Mouse (Mus musculus) fibroblast of lung, adult 2 months (primary cell): ENCODE measurements at regions not wholly inside any gene's neighbourhood (a gene's known extent, or its start where the extent isn't known, plus 50 kb on each side); places are given as distances from the start of the nearest gene placed in this dataset.

Experiments
- DNase-seq: peaks from one replicate; pipeline ENCODE4 v3.0.0-alpha.2; 2011; ENCODE audit warnings: low read depth

DNA sequence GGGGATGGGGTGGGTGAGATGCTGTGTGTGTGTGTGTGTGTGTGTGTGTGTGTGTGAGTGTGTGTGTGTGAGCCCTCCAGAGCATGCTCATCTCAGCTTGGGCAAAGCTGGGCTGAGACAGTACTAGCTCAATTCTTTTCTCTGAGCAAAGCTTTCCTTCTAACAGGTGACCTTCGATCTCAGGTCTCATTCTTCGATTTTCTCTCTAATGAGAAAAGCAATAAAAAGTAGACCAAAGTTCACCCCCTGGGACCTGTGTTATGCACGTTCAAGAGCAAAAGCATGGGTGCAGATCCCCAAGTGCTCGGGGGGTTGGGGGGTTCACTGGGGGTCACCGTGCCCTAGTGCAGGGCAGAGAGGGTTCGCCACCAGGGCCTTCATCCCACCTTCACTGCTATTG lies 103.1 kb upstream of the Slc22a12 start:
- no peak for DNase-seq

DNA sequence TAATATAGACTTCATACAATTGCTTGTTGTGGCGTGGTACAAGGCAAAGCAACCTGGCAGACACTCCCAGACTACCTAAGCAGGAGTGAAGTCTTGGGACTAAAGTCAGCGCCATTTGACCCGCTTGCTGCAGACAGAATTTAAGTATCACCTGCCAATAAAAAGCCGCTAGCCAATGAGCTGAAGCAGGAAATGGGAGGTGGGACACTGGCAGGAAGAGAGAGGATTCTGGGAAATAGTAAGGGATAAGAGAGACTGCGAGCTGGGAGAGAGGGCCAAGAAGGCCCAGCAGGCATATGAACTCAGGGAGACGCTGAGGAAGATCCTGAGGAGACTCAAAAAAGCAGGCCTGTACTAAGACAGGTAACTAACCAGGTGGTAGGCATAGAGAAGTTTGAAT lies 102.0 kb upstream of the Slc22a12 start:
- DNase-seq: no peak

DNA sequence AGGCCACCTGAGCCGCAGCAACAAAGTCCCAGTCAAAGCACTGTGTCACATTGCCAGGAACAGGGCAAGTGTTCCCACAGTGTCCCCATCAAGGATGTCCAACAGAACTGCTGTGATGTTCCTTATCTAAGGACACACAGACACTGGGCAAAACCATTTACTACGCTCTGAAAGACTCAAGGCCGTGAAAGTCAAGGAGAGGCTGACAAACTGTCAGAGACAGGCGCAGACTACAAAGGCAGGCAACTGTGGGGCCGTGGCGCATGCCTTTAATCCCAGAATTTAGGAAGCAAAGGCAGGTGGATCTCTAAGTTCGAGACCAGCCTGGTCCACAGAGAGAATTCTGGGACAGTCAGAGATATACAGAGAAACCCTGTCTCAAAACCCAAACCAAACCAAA lies 96.8 kb upstream of the Slc22a12 start:
- DNase-seq: no peak

DNA sequence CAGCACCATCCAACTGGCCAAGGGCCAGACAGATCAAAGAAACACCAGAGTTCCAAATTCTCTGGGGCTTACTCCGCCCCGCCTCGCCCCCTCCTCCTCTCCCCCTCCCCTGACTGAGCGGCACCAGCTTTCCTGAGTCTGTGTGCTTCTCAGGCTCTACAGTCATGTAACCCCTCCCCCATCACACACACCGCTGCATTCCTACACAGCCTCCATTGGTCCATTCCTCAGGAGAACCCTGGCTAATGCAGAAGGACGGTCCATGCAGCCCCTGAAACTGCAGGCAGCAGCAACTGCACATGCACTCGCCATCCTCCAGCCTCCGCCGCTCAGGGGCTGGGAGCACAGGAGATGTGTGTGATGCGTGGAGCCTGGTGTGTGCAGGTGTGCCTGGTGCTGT lies 90.6 kb upstream of the Slc22a12 start:
- no peak for DNase-seq

DNA sequence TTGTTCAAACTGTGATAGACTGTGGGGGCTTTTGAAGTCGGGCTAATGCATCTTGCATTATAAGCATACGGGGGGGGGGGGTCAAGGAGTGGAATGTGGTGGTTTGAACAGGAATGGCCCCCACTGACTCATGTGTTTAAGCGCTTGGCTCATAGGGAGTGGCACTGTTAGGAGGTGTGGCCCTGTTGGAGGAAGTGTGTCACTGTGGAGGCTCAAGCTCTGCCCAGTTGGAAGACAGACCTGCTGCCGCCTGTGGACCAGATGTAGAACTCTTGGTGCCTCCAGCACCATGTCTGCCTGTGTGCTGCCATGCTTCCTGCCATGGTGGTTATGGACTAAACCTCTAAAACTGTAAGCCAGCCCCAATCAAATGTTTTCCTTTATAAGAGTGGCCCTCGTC lies 89.0 kb upstream of the Slc22a12 start:
- no peak for DNase-seq

DNA sequence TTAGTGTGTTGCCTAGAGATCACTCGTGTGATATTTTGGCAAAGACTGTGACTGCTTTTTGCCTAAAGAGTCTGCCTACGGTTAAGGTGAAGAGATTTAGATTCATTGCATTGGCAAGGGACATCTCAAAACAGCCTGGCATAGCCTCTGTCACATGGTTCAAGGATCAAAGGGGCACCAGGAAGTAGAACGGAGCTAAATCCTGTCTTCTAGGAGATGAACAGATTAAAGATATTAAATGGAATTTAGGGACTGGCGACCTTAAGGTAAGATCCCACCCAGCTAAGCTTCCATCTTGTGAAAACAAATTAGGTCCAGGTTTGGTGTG lies 87.7 kb upstream of the Slc22a12 start:
- no peak for DNase-seq

DNA sequence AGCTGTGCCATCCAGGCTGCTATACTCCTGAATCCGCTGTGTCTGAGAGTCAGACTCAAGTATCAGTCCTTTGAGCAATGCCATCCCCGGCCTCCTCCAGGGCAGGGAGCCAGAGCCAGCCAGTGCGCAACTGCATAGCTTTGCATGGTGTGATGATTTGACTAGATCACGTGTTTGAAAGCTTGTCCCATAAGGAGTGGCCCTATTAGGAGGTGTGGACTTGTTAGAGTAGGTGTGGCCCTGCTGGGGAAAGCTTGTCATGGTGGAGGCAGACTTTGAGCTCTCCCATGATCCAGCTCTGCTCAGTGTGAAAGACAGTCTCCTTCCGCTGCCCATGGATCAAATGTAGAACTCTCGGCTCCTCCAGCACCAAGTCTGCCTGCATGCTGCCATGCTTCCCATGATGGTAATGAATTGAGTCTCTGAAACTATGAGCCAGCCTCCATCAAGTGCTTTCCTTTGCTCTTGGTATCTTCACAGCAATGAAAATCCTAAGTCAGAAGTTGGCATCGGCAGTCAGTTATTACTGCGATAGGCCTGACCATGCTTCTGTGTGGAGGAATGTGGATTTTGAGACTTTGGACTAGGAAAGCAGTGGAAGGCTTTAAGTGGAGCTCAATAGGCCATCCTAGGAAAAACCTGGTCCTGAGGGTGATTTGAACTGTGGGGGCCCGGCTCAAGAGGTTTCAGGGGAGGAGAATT lies 87.2 kb upstream of the Slc22a12 start:
- no peak for DNase-seq

DNA sequence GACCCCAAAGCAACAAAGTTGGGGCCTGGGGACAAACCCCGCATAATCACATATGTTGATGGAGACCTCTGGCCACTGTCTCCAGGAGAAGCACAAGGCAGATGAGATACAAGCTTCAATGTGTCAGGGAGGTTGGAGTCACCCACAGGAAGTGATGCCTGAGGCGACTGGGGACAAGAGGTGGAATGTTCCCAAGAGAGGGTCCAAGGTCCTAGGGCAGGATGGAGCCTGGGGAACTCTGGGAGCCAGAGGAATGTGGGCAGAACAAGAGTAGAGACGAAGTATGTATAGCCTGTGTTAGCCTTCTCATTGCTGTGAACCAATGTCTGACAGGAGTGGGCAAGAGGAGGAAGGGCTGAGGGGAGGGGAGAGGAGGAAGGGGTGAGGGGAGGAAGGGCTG lies 82.7 kb upstream of the Slc22a12 start:
- no peak for DNase-seq

DNA sequence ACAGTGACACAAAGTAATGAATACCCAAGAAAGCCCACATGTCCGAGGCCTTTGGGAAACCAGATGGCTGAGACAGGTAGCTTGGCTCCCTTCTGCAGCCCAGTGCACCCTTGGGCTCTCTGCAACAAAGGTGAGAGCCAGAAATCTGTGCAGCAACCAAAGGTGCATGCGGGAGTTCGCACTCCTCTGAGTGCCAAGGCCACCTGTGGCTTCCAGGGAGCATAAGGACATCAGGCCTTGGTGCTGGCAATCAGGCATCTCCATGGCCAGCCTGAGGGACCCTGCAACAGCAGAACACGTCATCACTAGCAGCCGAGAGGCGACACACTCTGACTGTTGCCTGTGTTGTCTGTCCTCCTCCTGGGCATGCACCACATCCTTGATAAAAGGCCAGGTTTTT lies 78.2 kb upstream of the Slc22a12 start:
- DNase-seq: no peak

DNA sequence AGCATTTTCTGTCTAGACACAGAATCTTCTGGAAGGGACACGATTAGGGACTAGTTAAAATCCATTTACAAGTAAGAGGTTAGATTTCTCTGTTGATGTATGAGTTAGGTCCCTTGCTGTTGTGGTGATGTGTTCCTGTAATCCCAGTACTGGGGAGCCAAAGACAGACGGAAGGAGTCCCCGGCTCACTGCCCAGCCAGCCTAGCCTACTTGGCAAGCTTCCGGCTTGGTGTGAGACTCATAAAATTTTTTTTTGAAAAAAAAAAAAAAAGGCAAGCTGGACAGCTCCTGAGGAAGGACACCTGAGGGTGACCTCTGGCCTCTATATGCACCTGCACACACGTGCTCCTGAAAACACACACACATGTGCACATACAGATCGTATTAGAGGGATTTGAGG lies 76.7 kb upstream of the Slc22a12 start:
- DNase-seq: no peak

DNA sequence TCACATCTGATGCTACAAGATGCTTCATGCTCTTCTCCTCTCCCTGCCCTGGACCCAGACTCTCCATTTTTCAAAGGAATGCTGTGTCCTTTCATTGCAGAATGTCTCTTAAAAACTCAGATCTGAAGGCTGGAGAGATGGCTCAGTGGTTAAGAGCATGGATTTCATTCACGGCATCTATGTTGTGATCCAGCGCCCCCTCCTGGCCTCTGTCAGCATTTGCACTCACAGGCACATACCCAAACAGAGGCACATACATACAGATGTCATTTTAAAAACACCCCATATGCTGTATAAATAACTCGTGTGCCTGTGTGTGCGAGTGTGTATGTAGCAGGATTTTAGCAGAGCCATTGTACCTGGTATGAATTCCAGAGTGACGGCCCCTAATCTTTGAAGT lies 73.8 kb upstream of the Slc22a12 start:
- DNase-seq: no peak

DNA sequence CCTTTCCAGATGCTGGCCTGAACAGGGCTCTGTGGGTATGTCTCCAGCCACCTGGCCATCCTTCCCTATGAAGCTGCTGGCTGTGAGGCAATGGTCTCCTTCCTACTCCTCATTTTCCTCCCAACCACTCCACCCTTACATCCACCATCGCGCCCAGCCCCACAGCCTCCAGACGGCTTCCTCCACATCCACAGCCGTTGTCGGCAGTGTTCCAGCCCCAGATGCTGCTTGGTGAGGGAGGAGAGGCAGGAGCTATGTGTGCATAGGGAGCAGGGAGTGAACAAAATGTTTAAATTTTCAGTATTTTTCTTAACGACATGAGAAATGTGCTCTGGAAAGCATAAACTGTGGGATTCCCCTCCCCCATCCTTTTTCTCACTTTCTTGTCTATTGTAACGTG lies 69.6 kb upstream of the Slc22a12 start:
- no peak for DNase-seq

DNA sequence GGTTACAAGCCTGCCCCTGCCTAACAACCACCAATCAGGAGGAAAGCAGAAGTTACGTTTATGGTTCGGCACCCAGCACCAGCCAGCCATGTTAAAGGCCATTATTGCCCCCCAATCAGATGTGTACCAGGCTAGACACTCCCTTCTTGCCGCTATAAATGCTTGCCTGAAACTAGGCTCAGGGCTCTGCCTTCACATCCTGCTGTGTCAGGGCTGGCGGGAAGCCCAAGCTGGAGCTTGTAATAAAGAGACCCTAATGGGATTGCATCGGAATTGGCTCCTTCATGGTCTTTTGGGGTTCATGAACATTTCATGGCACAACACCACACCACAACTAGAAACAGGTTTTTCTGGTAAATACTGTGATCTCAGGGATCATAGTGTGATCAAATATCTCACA lies 69.1 kb upstream of the Slc22a12 start:
- no peak for DNase-seq

DNA sequence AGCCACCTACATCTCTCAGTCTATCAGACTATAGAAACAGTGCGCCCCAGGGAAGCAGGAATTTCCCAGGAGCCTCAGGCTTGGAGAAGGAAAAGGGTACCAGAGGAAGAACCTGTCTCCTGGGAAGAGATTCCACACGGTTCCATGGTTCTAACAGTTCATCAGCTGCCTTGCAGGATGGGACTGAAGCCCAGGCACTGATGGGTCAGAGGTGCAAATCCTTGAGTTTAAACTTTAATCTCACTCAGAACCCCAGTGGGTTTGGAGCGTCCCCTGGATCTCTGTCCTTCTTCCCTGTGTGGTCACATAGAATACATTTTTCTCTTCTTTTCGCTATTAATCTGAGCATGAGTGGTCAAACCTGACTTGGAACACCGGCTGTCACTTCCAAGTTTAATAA lies 67.9 kb upstream of the Slc22a12 start:
- no peak for DNase-seq

DNA sequence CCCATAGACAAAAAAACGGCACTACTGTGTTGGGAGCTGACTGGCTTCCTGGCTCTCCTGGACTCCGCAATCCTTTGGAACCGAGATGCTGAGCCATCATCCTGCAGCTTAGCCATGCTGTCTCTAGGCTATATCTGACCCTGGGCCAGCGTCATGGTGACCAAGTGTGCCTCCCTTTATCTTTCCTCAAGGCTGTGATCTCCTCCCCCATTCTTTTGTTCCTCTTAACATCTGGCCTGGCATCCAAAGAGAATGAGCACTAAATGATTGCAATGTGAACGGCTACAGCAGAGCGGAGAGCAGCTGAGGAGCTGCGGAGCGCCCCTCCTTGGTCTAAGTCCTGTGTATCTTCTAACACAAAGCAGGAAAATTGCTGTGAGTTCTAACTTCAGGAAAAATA lies 67.2 kb upstream of the Slc22a12 start:
- no peak for DNase-seq

DNA sequence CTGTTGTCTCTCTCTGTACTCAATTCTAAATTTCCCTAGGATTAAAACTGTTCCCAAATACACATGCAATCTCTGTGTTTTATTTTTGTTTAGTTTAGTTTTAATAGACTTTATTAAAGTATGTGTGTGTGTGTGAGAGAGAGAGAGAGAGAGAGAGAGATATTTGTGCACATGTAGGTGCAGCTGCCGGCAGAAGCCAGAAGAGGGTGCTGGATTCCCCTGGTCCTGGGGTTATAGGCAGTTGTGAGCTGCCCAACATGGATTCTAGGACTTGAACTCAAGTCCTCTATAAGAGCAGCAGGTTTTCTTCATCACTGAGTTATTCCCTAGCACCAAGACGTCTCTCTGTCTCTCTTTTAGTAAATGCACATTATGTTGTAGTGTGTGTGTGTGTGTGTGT lies 64.7 kb upstream of the Slc22a12 start:
- no peak for DNase-seq

DNA sequence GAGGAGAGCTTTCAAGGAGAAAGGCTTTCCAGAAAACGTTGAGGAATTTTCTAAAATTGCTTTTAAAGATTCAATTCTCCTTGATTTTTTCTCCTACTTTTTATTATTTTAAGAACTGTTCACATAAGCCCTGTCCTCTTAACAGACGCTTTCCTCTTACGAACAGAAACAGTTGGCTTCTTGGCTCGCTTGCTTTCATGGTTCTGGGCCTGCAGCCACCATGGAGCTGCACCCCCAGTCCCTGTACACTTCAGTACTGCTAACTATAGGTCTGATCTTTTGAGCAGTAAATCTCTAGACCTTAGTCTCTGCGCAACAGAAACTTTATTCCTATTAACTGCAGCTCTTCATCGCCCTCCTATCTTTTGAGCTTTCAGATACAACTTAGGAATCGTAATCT lies 63.8 kb upstream of the Slc22a12 start:
- DNase-seq: no peak

DNA sequence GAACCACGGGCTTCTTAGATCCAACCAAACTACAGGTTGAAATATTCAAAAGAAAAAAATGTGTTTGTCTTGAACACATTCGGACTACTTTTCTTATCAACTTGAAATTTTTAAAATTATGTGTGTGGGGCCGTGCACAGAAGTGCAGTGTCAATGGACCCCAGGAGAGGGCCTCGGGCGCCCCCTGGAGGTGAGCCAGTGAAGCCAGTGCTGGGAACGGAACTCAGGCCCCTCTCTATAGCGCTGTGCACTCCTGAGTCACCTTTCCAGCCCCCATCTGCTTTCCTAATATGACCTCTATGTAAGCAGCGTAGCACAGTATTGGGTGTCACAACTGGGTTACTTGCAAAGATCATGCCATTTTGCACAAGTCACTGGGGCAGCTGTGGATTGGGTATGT lies 61.9 kb upstream of the Slc22a12 start:
- DNase-seq: no peak

DNA sequence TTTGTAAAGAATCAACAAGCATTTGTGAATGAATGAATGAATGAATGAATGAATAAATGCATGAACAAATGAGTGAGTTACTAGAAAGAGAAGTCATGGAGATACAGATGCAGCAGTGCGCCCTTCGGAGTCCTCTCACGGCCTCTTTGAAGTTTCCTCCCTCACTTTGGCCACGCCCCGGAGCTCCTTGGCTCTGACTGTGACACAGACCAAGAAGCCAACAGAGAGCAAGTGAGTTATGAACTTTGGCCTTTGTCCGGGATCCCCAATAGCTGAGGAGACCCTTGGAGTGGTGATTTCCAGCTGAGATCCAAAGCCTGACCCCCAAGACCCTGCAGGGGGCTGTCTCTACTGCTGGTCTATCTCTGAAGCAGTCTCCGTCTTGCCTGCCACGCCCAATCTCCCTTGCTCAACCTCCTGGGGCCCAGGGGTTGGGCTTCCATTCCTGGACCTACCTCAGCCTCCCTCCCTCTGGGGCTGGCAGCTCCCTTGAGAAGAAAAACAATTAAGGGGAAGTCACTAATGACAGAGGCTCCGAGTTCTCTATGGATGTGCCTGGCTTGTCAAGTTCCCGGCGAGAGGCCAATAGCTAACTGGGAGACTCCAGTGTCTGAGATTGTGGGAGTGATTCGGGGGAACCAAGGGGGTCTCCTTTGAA lies 58.2 kb upstream of the Slc22a12 start:
- no peak for DNase-seq

DNA sequence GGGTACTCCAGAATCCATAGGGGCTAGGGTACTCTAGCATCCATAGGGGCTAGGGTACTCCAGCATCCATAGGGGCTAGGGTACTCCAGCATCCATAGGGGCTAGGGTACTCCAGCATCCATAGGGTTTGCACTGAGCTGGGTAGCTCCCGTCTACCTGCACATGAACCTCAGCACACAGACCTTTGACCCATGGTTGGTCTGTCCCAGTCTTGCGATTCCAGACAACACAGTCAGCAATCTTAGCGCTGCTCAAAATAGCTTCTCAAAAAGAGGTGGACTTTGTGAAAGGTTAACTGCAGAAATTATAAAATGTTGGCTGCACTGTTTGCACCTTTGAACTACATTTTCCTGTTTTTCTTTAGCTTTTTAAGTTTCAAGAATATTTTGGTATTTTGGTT lies 56.4 kb upstream of the Slc22a12 start:
- DNase-seq: no peak

DNA sequence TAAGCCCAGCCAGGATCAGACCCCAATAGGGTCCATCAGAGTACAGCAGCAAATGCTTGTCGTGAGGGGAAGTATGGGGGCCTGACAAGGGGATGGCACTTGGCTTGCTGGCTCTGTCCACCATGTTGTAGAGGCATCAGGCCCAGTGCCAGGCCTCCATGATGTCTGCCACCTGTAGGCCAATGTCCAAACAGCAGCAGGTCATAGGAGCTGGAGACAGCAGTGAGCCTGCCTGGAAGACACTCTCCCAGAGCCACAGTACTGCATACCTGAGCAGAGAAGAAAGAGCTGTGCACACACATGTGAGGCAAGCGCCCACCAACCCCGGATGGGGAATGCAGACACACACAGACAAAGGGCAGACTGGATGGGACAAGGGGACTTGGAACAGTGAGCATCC lies 55.4 kb upstream of the Slc22a12 start:
- no peak for DNase-seq

DNA sequence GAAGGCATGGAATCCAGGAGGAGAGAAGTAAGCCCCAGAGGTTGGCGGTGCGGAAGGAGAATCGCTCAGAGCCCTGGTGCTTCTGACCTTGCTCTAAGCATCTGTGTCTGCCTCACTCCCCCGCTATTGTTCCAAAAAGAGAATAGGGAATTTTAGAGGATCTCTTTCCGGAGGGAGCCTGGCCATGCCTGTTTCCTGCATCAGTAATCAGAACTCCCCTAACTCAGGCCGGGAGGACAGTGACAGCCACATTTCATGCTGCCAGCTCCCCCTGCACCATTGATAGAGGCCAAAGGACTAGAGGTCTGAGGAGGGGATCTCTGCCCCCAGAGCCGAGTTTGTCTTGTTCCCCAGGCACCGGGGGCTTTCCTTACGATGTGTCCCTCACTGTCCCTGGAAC lies 53.0 kb upstream of the Slc22a12 start:
- no peak for DNase-seq
